Mouse (Mus musculus): ENCODE measurements around the gene Lrrc36. TPM values are rescaled to one million over a fixed set of nuclear protein-coding genes. Genes with fewer than 3 reads are reported as not detected.
A peak's percentile ranks its signal among the peaks of the same experiment; 100 is the strongest.

The Lrrc36 gene
- polyA plus RNA-seq, 1 experiment from 2014 or later: 0.07 TPM

DNA sequence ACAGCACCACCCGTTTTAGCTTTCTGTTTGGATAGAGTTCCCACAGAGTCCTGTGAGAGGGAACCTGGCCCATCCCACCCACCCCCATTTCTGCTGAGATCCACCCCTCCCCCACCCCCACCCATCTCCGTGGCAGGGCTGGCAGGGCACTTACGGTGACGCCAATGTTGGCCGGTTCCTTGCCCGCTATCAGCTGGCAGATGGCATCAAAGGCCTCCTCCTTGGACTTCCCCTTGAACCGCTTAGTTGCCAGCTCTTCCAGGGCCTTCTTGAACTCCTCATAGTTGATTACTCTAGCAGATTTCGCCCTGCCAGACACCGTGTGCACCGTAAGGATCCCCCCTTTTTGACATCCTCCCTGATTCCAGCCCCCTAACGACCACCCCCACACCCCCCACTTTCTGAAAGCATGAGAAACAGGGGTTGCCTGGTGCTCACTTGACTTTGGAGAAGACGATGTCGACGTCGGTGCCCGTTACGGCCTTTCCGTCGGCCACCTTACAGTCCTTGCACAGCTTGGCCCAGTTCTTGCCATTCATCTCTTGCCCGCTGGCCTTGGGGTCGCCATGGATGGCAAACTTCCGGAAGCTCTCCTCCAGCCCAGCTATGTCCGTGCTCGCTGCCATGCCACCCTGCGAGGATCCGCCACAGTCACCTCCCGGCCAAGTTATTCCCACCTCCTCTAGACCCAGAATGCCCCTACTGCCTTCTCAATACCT lies 54.8 kb downstream of the Lrrc36 start:
- no peak for ATAC-seq
- Histone ChIP-seq H3K4me1 (ENCODE audit: control insufficient read depth, insufficient read depth, low read length) (peaks cover 18% of the 10 kb centered on the region), H3K9me3 (ENCODE audit: control insufficient read depth, low read length) (no peaks in the 10 kb centered on the region), H3K4me3 (ENCODE audit: low read length) (no peak overlapping the region), H3K27ac (ENCODE audit: low read length) (no peak overlapping the region), H3K27me3 (replicated peaks; ENCODE audit: control insufficient read depth, insufficient read depth, low read length) (no peaks in the 10 kb centered on the region; the same call in 1 of the 2 replicates), H3K4me2 (ENCODE audit: low read depth, low read length) (no peak overlapping the region), H3K36me3 (ENCODE audit: control insufficient read depth, insufficient read depth, low read length) (no peaks in the 10 kb centered on the region), H3K9ac (ENCODE audit: low read depth, low read length) (no peak overlapping the region)
- WGBS: 90% methylated on average over 27 of the region's 27 CpGs

DNA sequence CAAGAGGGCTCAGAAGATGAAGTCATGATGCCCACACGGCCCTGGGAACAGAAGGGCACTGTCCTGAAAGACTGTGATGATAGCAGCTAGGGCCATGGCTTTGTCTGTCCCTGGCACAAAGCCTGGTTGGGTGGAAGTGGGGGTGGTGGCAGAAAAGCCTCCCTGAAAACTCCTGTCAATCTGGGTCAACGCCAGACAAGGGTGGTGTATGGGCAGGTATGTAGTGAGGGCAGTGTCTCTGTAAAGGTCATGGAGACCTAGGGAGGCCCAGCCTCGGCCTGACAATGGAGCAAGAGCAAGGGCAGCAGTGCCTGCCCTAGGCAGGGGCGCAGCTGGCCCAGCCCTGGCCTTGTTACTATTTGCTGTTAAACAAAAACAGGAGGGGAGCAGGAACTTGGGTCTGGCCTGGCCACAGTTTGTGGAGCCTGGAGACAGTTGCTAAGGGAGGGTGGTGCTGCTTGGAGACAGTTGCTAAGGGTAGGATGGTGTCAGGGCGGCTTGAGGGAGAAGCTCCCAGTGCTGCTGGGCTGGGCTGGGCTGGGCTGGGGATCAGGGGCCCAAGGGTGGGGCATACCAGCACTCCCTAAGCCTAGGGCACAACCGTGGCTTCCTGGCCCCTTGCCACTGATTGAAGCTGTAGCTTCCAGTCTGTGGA lies 55.8 kb downstream of the Lrrc36 start:
- Histone ChIP-seq H3K27ac (ENCODE audit: low read length) (no peak overlapping the region; the same call in 1 of the 2 replicates), H3K4me2 (ENCODE audit: low read depth, low read length) (no peak overlapping the region), H3K9ac (ENCODE audit: low read depth, low read length) (0 out of 2 replicates have a peak overlapping the region, but pooled peaks have one; percentile 21), H3K4me3 (ENCODE audit: low read length) (no peak overlapping the region), H3K9me3 (ENCODE audit: control insufficient read depth, low read length) (no peaks in the 10 kb centered on the region), H3K27me3 (replicated peaks; ENCODE audit: control insufficient read depth, insufficient read depth, low read length) (no peaks in the 10 kb centered on the region; the same call in 1 of the 2 replicates), H3K4me1 (ENCODE audit: control insufficient read depth, insufficient read depth, low read length) (peaks cover 27% of the 10 kb centered on the region), H3K36me3 (ENCODE audit: control insufficient read depth, insufficient read depth, low read length) (no peaks in the 10 kb centered on the region)
- no peak for ATAC-seq
- 36% methylated on average over 6 of the region's 6 CpGs for WGBS

DNA sequence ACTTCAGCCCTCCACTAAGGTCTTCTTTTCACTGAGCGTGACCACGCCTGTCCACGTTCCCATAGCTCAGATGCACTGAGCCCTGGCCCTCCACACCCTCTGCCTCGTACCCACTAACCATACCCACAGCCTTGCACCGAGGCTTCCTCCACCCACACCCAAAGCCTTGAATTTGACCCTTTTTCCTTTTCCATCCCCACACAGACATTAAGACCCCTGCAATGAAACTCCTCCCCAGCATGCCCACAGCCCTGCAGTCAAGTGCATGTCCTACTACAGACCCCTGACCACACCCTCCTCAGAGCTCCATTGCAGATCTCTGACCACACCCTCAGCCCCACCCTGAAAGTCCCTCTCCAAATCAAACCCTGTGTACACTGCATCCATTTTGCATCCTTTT lies 56.4 kb downstream of the Lrrc36 start:
- H3K4me1 ChIP-seq (ENCODE audit: control insufficient read depth, insufficient read depth, low read length): peaks cover 33% of the 10 kb centered on the region
- no peak overlapping the region for H3K4me2 ChIP-seq (ENCODE audit: low read depth, low read length)
- no peaks in the 10 kb centered on the region for H3K9me3 ChIP-seq (ENCODE audit: control insufficient read depth, low read length)
- 85% methylated on average over 5 of the region's 5 CpGs for WGBS
- H3K4me3 ChIP-seq (ENCODE audit: low read length): no peak overlapping the region
- no peak for ATAC-seq
- H3K27me3 ChIP-seq (replicated peaks; ENCODE audit: control insufficient read depth, insufficient read depth, low read length): no peaks in the 10 kb centered on the region; the same call in 1 of the 2 replicates
- 0 out of 2 replicates have a peak overlapping the region, but pooled peaks have one; percentile 21 for H3K9ac ChIP-seq (ENCODE audit: low read depth, low read length)
- H3K27ac ChIP-seq (ENCODE audit: low read length): no peak overlapping the region
- no peaks in the 10 kb centered on the region for H3K36me3 ChIP-seq (ENCODE audit: control insufficient read depth, insufficient read depth, low read length)

DNA sequence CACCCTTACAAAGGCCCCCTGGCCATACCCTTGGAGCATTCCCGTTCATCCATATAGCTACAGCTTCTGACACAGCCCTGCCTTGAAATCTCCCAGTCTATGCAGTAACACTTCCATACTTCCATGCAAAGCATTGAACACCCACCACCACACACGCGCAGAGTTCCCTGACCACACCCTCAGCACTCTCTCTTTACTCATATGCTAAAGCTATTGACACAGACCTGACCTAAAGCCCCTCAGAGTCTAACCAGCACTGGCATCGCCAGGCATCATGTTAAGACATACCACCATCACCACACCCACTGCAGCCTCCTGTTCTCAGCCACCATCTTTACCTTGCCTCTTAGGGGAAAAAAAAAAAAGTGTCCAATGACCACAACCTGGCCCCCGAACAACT lies 56.9 kb downstream of the Lrrc36 start:
- Histone ChIP-seq H3K4me3 (ENCODE audit: low read length) (no peak overlapping the region), H3K4me2 (ENCODE audit: low read depth, low read length) (no peak overlapping the region)
- WGBS: 71% methylated on average over 5 of the region's 5 CpGs

DNA sequence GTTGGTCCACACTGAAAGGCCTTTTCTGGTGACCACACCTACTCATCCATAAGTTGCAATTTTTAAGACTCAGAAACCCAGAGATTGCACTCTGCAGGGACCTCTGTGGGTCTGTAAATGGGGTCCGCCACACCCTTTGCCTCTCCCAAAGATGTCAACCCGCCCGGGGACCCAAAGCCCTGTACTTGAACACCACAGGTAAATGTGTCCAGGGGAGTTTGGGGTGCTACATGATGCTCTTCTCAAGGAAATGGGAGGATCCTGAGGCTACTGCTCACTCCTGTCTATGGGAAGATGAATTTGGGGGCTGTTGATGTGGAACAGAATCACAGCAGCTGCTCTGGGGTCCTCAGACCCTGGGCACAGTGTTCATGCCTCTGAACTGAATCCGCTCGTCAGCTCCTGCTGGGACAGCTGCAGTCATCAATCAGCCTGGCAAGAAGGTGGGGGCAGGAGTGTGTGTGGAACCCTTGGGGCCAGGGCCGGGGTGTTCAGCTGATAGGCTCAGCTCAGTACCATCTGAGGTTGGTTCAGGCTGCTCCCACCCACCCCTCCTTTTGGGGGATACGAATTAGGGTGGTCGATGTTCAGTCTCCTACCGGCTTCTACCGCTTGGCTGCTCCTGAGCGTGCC lies 57.4 kb downstream of the Lrrc36 start:
- Histone ChIP-seq H3K9me3 (ENCODE audit: control insufficient read depth, low read length) (no peaks in the 10 kb centered on the region), H3K4me2 (ENCODE audit: low read depth, low read length) (peak overlapping the region; percentile 54), H3K36me3 (ENCODE audit: control insufficient read depth, insufficient read depth, low read length) (no peaks in the 10 kb centered on the region), H3K27me3 (replicated peaks; ENCODE audit: control insufficient read depth, insufficient read depth, low read length) (no peaks in the 10 kb centered on the region; the same call in 1 of the 2 replicates), H3K9ac (ENCODE audit: low read depth, low read length) (peak overlapping the region; percentile 27; the same call in 1 of the 2 replicates), H3K4me3 (ENCODE audit: low read length) (peak overlapping the region; percentile 39), H3K27ac (ENCODE audit: low read length) (no peak overlapping the region), H3K4me1 (ENCODE audit: control insufficient read depth, insufficient read depth, low read length) (peaks cover 38% of the 10 kb centered on the region)
- WGBS: 20% methylated on average over 11 of the region's 11 CpGs
- peak; percentile 47; the same call in 1 of the 2 replicates for ATAC-seq

More for the DNA sequence above, 56.9 kb downstream of the Lrrc36 start:
- Histone ChIP-seq H3K9ac (ENCODE audit: low read depth, low read length) (0 out of 2 replicates have a peak overlapping the region, but pooled peaks have one; percentile 27), H3K27me3 (replicated peaks; ENCODE audit: control insufficient read depth, insufficient read depth, low read length) (no peaks in the 10 kb centered on the region; the same call in 1 of the 2 replicates), H3K9me3 (ENCODE audit: control insufficient read depth, low read length) (no peaks in the 10 kb centered on the region), H3K4me1 (ENCODE audit: control insufficient read depth, insufficient read depth, low read length) (peaks cover 38% of the 10 kb centered on the region), H3K27ac (ENCODE audit: low read length) (no peak overlapping the region), H3K36me3 (ENCODE audit: control insufficient read depth, insufficient read depth, low read length) (no peaks in the 10 kb centered on the region)
- ATAC-seq: no peak

DNA sequence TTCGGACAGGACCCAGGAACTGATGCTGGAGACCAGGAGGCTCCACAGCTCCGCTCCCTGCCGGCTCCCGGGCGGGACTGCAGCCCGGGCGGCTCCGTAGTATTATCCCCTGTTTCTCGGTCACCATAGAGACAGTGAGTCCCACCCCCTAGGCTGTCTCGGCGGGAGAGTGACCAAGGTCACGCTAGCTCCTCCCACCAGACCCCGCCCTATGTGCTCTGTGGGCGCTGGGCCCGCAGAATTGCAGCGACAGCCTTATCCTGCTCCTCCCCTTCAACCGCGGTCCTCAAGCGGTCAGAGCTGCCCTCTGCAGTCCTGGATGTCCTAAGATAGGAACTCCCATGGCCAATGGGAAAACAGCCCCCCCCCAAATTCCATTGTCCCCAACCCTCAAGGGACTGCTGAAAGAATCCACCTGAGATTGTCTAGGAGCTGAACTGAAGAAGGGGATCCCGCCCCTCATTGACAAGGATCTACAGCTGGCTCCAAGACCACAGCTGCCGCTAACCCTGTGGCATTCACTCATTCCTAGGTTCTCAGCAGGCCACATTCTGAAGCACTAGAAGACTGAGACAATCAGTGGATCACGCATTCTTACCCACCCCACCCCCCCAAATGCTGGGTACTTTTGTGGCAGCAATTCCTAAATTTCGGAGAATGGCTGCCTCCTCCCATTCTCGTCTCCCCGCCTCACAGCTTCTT lies 58.1 kb downstream of the Lrrc36 start, which contains the start of gene Tppp3:
Gene Tppp3 (minus strand): TSS at position 213 of the 702 bp plus-strand sequence.
- H3K27me3 ChIP-seq (replicated peaks; ENCODE audit: control insufficient read depth, insufficient read depth, low read length): no peaks in the 10 kb centered on the region; the same call in 1 of the 2 replicates

DNA sequence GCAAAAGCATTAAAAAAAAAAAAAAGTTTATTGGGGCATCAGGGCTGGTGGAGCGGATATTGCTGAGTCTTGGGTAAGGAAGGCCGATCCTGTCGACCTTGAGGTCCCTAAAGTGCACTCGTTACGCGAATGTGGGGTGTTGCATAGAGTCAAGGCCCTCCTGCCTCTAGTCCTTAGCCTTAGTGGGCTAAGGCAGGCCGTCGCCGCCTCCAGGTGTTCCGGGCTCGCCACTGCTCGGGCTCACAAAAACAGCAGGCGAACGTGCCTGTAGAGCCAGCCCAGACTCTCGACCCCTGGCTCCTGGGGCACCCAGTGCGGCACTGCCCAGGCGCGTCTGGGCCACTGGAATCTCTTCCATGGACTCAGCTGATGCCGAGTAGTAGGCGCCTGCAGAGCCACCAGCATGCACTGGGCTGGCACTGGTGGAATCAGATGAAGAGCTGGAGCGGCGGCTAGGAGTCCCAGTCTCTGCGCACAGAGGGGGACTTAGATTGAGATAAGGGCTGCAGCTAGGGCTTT lies 59.1 kb downstream of the Lrrc36 start:
- H3K9ac ChIP-seq (ENCODE audit: low read depth, low read length): no peak overlapping the region; the same call in 1 of the 2 replicates
- H3K4me2 ChIP-seq (ENCODE audit: low read depth, low read length): no peak overlapping the region
- no peaks in the 10 kb centered on the region; the same call in 1 of the 2 replicates for H3K27me3 ChIP-seq (replicated peaks; ENCODE audit: control insufficient read depth, insufficient read depth, low read length)
- H3K27ac ChIP-seq (ENCODE audit: low read length): no peak overlapping the region
- H3K9me3 ChIP-seq (ENCODE audit: control insufficient read depth, low read length): no peaks in the 10 kb centered on the region
- no peak overlapping the region for H3K4me3 ChIP-seq (ENCODE audit: low read length)
- no peak for ATAC-seq
- 54% methylated on average over 23 of the region's 23 CpGs for WGBS
- H3K36me3 ChIP-seq (ENCODE audit: control insufficient read depth, insufficient read depth, low read length): no peaks in the 10 kb centered on the region
- H3K4me1 ChIP-seq (ENCODE audit: control insufficient read depth, insufficient read depth, low read length): peaks cover 38% of the 10 kb centered on the region

More for the DNA sequence above, 58.1 kb downstream of the Lrrc36 start, which contains the start of gene Tppp3:
- Histone ChIP-seq H3K4me2 (ENCODE audit: low read depth, low read length) (peak within 1 kb of the TSS; percentile 54), H3K9me3 (ENCODE audit: control insufficient read depth, low read length) (no peaks in the 10 kb centered on the region), H3K4me1 (ENCODE audit: control insufficient read depth, insufficient read depth, low read length) (peaks cover 38% of the 10 kb centered on the region), H3K27ac (ENCODE audit: low read length) (no peak within 1 kb of the TSS), H3K9ac (ENCODE audit: low read depth, low read length) (peak within 1 kb of the TSS; percentile 27; the same call in 1 of the 2 replicates), H3K36me3 (ENCODE audit: control insufficient read depth, insufficient read depth, low read length) (no peaks in the 10 kb centered on the region), H3K4me3 (ENCODE audit: low read length) (peak within 1 kb of the TSS; percentile 39)
- 6% methylated on average over 25 of the region's 25 CpGs for WGBS
- ATAC-seq: peak; percentile 95

DNA sequence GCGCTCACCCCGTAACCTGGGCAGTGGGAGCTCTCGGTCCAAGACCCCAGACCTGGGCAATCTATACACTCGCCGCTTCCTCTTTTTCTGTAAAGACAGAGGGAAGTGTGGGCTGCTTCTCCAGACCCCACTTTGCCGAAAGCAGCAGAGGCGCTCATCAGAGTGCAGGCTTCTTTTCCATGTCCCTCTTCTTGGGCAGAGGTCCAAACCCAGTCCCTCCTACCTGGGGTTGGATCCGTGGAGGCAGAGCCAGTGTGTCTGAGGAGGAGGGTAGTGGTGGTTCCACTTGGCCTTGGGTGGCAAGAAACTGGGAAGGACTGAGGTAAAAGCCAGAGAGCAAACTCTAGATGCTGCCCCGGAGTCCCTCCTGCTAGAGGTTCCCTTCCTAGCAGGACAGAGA lies 59.6 kb downstream of the Lrrc36 start:
- WGBS: 70% methylated on average over 9 of the region's 9 CpGs
- H3K27me3 ChIP-seq (replicated peaks; ENCODE audit: control insufficient read depth, insufficient read depth, low read length): no peaks in the 10 kb centered on the region; the same call in 1 of the 2 replicates
- no peaks in the 10 kb centered on the region for H3K36me3 ChIP-seq (ENCODE audit: control insufficient read depth, insufficient read depth, low read length)
- no peaks in the 10 kb centered on the region for H3K9me3 ChIP-seq (ENCODE audit: control insufficient read depth, low read length)
- no peak overlapping the region for H3K4me2 ChIP-seq (ENCODE audit: low read depth, low read length)
- peaks cover 38% of the 10 kb centered on the region for H3K4me1 ChIP-seq (ENCODE audit: control insufficient read depth, insufficient read depth, low read length)
- H3K4me3 ChIP-seq (ENCODE audit: low read length): no peak overlapping the region
- H3K9ac ChIP-seq (ENCODE audit: low read depth, low read length): no peak overlapping the region; the same call in 1 of the 2 replicates
- H3K27ac ChIP-seq (ENCODE audit: low read length): no peak overlapping the region
- no peak for ATAC-seq
